Mouse (Mus musculus) olfactory bulb, adult 2 months (tissue): ENCODE results near the gene Hpcal4.

ENCODE experiments used
- CTCF ChIP-seq: fragments of 200-500 bp; IDR thresholded peaks from 2 replicates; pipeline ENCODE4 v1.5.1; 2012; ENCODE audit warnings: low read depth, mild to moderate bottlenecking, low read length, moderate library complexity; ENCODE audit not compliant: insufficient read depth
- POLR2A ChIP-seq: fragments of 200-500 bp; IDR thresholded peaks from 2 replicates; pipeline ENCODE4 v1.6.1; 2012; ENCODE audit warnings: mild to moderate bottlenecking, low read depth, low read length, moderate library complexity; ENCODE audit not compliant: insufficient read depth

DNA sequence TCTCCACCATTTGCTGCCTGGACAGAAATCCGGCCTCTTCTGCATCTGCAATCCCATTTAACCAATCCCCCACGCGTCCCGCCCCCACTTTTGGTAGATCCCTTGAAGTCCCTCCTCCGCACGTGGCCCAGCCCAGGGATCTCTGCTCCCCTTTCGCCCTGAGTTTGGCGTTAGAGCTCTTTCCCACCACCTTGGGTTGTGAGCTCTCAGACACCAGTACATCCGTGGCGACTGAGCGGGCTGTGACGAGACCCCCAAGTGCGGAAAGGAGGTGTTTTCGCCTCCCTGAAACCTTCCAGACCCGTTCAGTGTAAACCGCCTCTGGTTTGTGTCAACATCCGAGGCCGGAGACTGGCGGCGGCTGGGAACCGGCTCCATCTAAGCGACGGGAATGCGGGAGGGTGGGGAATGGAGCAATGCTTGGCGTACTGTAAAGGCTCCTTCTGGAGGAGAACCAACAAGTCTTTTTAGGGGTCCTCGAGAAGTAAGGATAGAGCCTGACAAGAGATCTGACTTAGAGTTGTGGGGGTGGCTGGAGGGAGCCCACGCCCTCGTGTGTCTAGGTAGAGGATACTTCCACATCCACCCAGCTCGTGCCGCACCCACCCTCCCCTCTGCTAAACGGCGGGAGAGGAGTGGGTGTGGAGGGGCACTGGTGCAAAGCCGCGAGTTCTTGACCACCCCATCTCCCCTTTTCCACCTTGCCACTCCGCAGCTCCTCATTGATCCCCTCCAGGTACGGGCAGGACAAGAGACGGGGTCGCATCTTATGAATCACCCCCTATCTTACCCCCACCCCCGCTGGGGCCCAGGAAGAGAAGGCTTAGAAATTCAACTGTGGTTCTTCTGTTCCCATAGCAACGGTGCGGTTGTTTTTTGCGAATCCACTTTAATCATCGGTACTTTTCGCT, at the start of gene Hpcal4:
- TF ChIP-seq POLR2A (no peak), CTCF (peak; percentile 12; the same call in 1 of the 2 replicates)
